Mouse (Mus musculus) heart, postnatal 0 days (tissue): ENCODE data around the gene Fbrsl1. TPM values are rescaled to one million over a fixed set of nuclear protein-coding genes. Genes with fewer than 3 reads are reported as not detected.

Experiments used
- ATAC-seq: fragments of 200-750 bp; cut with Nextera tagmentation; 2 replicates; pipeline ENCODE4 v1.8.0; 2017; ENCODE audit warnings: low read depth, moderate number of reproducible peaks, moderate library complexity; ENCODE audit not compliant: insufficient read depth
- DNase-seq: peaks from one replicate; pipeline ENCODE4 v3.0.0-alpha.2; 2016; ENCODE audit warnings: low spot score
- H3K27ac ChIP-seq: fragments of 300-500 bp; sonication (generic); 2 replicates; pipeline ENCODE4 v1.5.1; 2014; ENCODE audit warnings: low read depth, mild to moderate bottlenecking
- H3K27me3 ChIP-seq: fragments of 300-500 bp; sonication (generic); 2 replicates; pipeline ENCODE4 v1.6.1; 2014; ENCODE audit warnings: low read length, mixed read lengths; ENCODE audit not compliant: control insufficient read depth, insufficient read depth
- H3K36me3 ChIP-seq: fragments of 300-500 bp; sonication (generic); replicated peaks from 2 replicates; pipeline ENCODE4 v1.6.1; 2014; ENCODE audit warnings: low read length, mixed read lengths; ENCODE audit not compliant: control insufficient read depth, insufficient read depth
- H3K4me1 ChIP-seq: fragments of 300-500 bp; sonication (generic); 2 replicates; pipeline ENCODE4 v1.6.1; 2014; ENCODE audit warnings: antibody characterized with exemption; ENCODE audit not compliant: control insufficient read depth, insufficient read depth
- H3K4me2 ChIP-seq: fragments of 300-500 bp; sonication (generic); 2 replicates; pipeline ENCODE4 v1.6.1; 2014; ENCODE audit warnings: low read depth, mild to moderate bottlenecking, low read length, moderate library complexity
- H3K4me3 ChIP-seq: fragments of 300-500 bp; sonication (generic); 2 replicates; pipeline ENCODE4 v1.5.1; 2014; ENCODE audit warnings: low read depth, low read length
- H3K9ac ChIP-seq: fragments of 300-500 bp; sonication (generic); replicated peaks from 2 replicates; pipeline ENCODE4 v1.6.1; 2014; ENCODE audit warnings: low read depth, low read length, mixed read lengths
- H3K9me3 ChIP-seq: fragments of 300-500 bp; sonication (generic); replicated peaks from 2 replicates; pipeline ENCODE4 v1.6.1; 2016; ENCODE audit warnings: low read length; ENCODE audit not compliant: control insufficient read depth
- CTCF ChIP-seq: IDR thresholded peaks from 2 replicates; pipeline ENCODE4 v1.5.1; 2016; ENCODE audit warnings: antibody characterized with exemption, control low read depth, low read depth
- EP300 ChIP-seq: IDR thresholded peaks from 2 replicates; pipeline ENCODE4 v1.6.1; 2016; ENCODE audit warnings: antibody characterized with exemption, low read depth
- WGBS: fragments of 180-500 bp; shearing (Covaris S2); extraction: QIAGEN DNeasy Blood & Tissue Kit; methylation state at CpG from one replicate; pipeline ENCODE4 v1.1.7; 2014; 5-methylcytosine and 5-hydroxymethylcytosine counted together
- polyA plus RNA-seq: library from polyadenylated mRNA; unstranded; fragments of >200 nt; fragmentation: Nextera tagmentation; extraction: Ambion mirVana; gene quantifications from 2 replicates; pipeline ENCODE4 v1.2.1, GENCODE M21; 2015
- total RNA-seq: library from RNA; depleted of rRNA; stranded (reverse); fragments of >200 nt; gene quantifications from 2 replicates; pipeline ENCODE4 v1.2.3, GENCODE M21; 2014; ENCODE audit warnings: low replicate concordance

The Fbrsl1 gene
- total and polyA plus RNA-seq, 2 experiments from 2014 or later = 7.6 to 19.2 TPM

DNA sequence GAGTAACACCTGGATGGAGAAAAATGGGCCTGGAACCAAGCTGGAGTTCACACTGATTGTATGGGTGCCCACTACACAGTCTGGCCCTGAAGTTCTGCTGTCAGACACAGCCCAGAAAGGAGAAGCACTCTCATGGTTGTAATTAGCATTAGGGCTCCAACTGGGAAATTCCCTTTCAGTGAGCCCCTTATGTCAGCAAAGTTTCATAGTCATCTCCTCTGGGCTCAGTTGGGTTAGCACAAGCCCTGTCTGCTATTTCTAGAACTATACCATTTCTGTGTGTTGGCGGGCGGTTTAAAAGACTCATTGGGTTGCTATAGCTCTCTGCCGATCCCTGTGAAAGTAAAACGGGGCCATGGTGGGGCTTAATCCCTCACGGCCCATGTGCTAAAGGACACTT is 24.1 kb downstream of the Fbrsl1 start:
- Histone ChIP-seq H3K27me3 (no peaks in the 10 kb centered on the region), H3K4me2 (no peak overlapping the region), H3K9ac (no peak overlapping the region), H3K9me3 (no peaks in the 10 kb centered on the region), H3K36me3 (no peaks in the 10 kb centered on the region), H3K27ac (no peak overlapping the region), H3K4me1 (no peaks in the 10 kb centered on the region), H3K4me3 (no peak overlapping the region)
- DNase-seq (no peak), ATAC-seq (no peak)
- 88% methylated on average over 5 of the region's 5 CpGs for WGBS
- TF ChIP-seq CTCF = no peak
- TF ChIP-seq EP300 = no peak

DNA sequence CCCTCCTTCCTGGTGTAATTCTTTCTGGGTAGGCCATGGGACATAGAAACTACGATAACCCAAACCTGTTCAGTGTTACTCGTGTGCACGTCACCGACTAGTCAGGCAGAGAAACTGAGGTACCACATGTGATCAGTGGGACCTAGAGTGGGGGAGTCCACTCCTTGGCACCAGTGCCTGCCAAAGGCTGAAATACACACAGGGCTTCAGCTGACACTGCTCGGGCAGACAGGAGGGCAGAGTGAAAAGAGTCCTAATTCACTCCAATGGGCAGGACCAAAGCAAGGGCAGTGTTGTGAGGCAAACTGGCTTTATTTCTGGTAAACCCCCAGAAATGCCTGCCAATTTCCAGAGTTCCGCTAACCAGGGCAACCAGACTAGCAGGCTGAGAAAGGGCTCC is 26.9 kb downstream of the Fbrsl1 start:
- 92% methylated on average over 6 of the region's 6 CpGs for WGBS
- Histone ChIP-seq H3K4me2 (no peak overlapping the region), H3K4me1 (peaks cover 19% of the 10 kb centered on the region), H3K27ac (no peak overlapping the region), H3K9me3 (no peaks in the 10 kb centered on the region), H3K4me3 (no peak overlapping the region), H3K9ac (no peak overlapping the region), H3K27me3 (no peaks in the 10 kb centered on the region), H3K36me3 (no peaks in the 10 kb centered on the region)
- DNase-seq = no peak
- ATAC-seq = no peak
- TF ChIP-seq CTCF = no peak

DNA sequence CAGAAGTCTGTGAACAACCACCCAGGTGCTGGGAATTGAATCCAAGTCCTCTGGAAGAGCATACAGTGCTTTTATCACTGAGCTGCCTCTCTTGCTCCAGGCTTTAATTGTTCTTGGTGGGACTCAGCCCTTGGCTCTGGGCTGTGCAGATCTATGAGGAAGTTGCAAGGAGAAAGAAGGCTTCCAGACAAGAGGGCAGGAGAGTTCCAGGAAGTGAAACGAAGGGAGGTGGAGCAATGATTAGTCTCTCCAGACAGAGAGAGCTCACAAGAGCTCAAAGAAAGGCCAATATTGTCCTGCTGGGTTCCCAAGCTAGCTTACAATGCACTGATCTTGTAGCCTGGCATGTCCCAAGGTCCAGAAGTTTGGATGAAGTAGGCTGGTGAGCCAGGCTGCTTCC is 27.4 kb downstream of the Fbrsl1 start:
- no peak overlapping the region for H3K9ac ChIP-seq
- no peak overlapping the region for H3K27ac ChIP-seq
- H3K4me2 ChIP-seq = no peak overlapping the region
- 53% methylated on average over 1 of the region's 1 CpGs for WGBS
- no peaks in the 10 kb centered on the region for H3K36me3 ChIP-seq
- TF ChIP-seq EP300 = no peak
- no peak for TF ChIP-seq CTCF
- no peak overlapping the region for H3K4me3 ChIP-seq
- H3K4me1 ChIP-seq = peaks cover 23% of the 10 kb centered on the region
- no peaks in the 10 kb centered on the region for H3K9me3 ChIP-seq
- no peaks in the 10 kb centered on the region for H3K27me3 ChIP-seq
- DNase-seq = no peak
- no peak for ATAC-seq

DNA sequence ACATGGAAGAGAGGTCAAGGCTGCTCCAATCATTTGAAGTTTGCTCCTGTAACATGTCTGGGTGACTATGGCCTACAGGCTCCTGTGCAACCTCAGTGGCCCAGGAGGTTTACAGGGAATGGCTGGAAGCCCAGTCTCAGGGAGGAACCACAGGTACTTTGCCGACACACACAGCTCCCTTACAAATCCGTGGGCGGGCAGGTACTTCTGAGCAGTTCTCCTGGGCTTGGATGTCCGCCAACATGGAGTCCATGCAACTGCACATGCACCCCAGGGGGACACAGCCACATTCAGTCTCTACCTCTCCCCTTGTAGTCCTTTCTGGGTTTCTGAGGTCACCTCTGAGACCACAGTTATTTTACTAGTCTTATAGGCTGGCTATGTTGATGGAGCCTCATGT is 28.1 kb downstream of the Fbrsl1 start:
- Histone ChIP-seq H3K9me3 (no peaks in the 10 kb centered on the region), H3K9ac (no peak overlapping the region)
- 76% methylated on average over 4 of the region's 4 CpGs for WGBS

DNA sequence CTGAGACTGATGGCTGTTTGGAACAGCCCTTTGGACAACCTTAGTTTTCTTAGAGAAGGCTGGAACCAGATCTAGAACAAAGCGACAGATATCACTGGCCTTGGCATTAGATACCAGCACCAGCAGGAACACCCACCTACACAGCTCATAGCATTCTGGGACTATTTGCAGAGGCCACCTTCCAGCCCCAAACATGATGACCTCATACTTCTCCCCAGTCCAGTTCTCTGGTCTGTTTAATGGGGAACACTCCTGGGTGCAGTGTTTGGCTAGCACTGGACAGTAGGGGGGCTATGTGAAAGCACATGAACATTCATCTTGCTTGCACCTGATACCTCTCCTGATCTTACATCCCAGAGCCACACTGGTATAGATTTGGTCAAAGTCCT is 29.8 kb downstream of the Fbrsl1 start:
- Histone ChIP-seq H3K4me2 (no peak overlapping the region), H3K27me3 (no peaks in the 10 kb centered on the region), H3K4me3 (no peak overlapping the region), H3K4me1 (peaks cover 25% of the 10 kb centered on the region), H3K9ac (no peak overlapping the region), H3K9me3 (no peaks in the 10 kb centered on the region), H3K27ac (no peak overlapping the region), H3K36me3 (peaks cover 14% of the 10 kb centered on the region; the same call in 1 of the 2 replicates)
- ATAC-seq (no peak), DNase-seq (no peak)
- TF ChIP-seq EP300 = no peak
- no peak for TF ChIP-seq CTCF
- 69% methylated on average over 1 of the region's 1 CpGs for WGBS

More for the DNA sequence above, 28.1 kb downstream of the Fbrsl1 start:
- DNase-seq (no peak), ATAC-seq (no peak)
- Histone ChIP-seq H3K27me3 (no peaks in the 10 kb centered on the region), H3K4me3 (no peak overlapping the region), H3K4me2 (no peak overlapping the region), H3K27ac (no peak overlapping the region), H3K4me1 (peaks cover 25% of the 10 kb centered on the region), H3K36me3 (0 out of 2 replicates have a peak, but pooled peaks cover 6% of the 10 kb centered on the region)
- TF ChIP-seq CTCF (no peak), EP300 (no peak)

DNA sequence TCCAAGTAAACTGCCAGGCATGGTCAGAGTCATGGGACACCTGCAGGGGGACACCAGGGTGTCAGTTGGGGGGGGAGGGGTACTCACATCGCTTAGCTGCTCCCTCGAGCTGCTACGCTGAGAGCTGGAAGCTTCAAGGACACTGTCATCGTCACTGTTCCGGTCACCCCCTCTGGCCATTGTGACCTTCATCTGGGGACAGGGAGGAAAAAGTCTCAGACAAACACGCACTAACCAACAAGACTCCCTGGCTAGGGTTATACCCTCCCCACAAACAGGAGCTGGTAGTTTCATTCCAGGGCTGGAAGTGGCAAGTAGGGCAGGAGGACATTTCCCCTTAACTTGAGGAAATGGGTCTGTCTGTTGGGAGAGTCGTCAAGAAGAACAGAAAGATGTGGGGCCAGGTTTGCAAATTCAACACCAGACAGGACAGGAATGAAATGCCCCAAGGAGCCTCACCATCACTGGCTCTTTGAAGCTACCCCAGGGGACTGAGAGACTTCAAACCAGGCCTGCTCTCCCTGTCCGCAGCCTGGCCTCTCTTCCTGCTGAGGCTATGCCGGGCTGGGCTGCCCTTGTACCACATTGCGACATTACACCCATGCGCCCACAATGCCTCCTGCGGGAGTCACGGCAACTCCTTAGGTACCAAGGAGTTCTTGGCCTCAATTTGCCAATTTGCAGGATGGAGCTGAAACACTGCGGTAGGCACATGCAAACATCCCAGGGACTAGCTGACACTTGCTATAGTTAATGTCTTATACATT is 30.4 kb downstream of the Fbrsl1 start:
- H3K36me3 ChIP-seq = peaks cover 14% of the 10 kb centered on the region; the same call in 1 of the 2 replicates
- H3K27me3 ChIP-seq = no peaks in the 10 kb centered on the region
- H3K9me3 ChIP-seq = no peaks in the 10 kb centered on the region
- no peak overlapping the region for H3K4me3 ChIP-seq
- WGBS = 54% methylated on average over 14 of the region's 14 CpGs
- peak; percentile 50 for DNase-seq
- H3K4me1 ChIP-seq = peaks cover 25% of the 10 kb centered on the region
- peak overlapping the region; percentile 23; the same call in 1 of the 2 replicates for H3K9ac ChIP-seq
- TF ChIP-seq CTCF (no peak), EP300 (no peak)
- no peak overlapping the region for H3K4me2 ChIP-seq
- peak; percentile 28; the same call in 1 of the 2 replicates for ATAC-seq
- H3K27ac ChIP-seq = peak overlapping the region; percentile 43; the same call in 1 of the 2 replicates
